Mouse (Mus musculus): Measurements from ENCODE around the gene B230307C23Rik.

- no peak for TF ChIP-seq TAL1 (IDR thresholded peaks at IDR 0.05; ENCODE audit: low read length)
- no peak for TF ChIP-seq GATA1 (IDR thresholded peaks at IDR 0.05; ENCODE audit: low read length)
Observed at GRCm38 (mm10) chr16:97956011-97956410, 41.1 kb upstream of the B230307C23Rik start.

All from erythroblast, embryonic 14.5 days (primary cell).